Mouse (Mus musculus): ENCODE data around the gene St6galnac3. TPM values are rescaled to one million over a fixed set of nuclear protein-coding genes. Genes with fewer than 3 reads are reported as not detected.

Gene St6galnac3
- total and polyA plus RNA-seq, 3 experiments = 2.2 to 5.2 (median 4.9) TPM

GRCm38 (mm10) chr3:153719256-153719970 is 5.6 kb downstream of the St6galnac3 start:
- TF ChIP-seq POLR2A (IDR thresholded peaks at IDR 0.05; ENCODE audit: insufficient read depth, low read depth, low read length) = no peak
- TF ChIP-seq EP300 (IDR thresholded peaks at IDR 0.05; ENCODE audit: insufficient read depth, low read depth, low read length) = no peak
- TF ChIP-seq CTCF (IDR thresholded peaks at IDR 0.05) = no peak
- H3K79me2 ChIP-seq (replicated peaks; ENCODE audit: control insufficient read depth, insufficient read depth, low read length) = no peaks in the 10 kb centered on the region
- no peak overlapping the region; the same call in 1 of the 2 replicates for H3K27ac ChIP-seq
- H3K4me3 ChIP-seq = no peak overlapping the region
- H3K36me3 ChIP-seq (ENCODE audit: control insufficient read depth, insufficient read depth, low read length) = no peaks in the 10 kb centered on the region
- H3K9ac ChIP-seq (ENCODE audit: low read depth, low read length) = no peak overlapping the region
- peaks cover 9% of the 10 kb centered on the region for H3K4me1 ChIP-seq (ENCODE audit: control insufficient read depth, insufficient read depth, low read length)
- H3K27me3 ChIP-seq (ENCODE audit: control insufficient read depth, insufficient read depth, low read length) = no peaks in the 10 kb centered on the region
- intact Hi-C loops (cut with DNase I) = no loop called here
- WGBS = 56% methylated on average over 9 of the region's 9 CpGs
- DNase-seq = no peak

- TF ChIP-seq CTCF (IDR thresholded peaks at IDR 0.05) (no peak), POLR2A (IDR thresholded peaks at IDR 0.05; ENCODE audit: insufficient read depth, low read depth, low read length) (no peak)
- WGBS = 63% methylated on average over 8 of the region's 8 CpGs
- no peak overlapping the region for H3K27ac ChIP-seq
- H3K36me3 ChIP-seq (ENCODE audit: control insufficient read depth, insufficient read depth, low read length) = no peaks in the 10 kb centered on the region
- intact Hi-C loops (cut with DNase I) = no loop called here
- no peaks in the 10 kb centered on the region for H3K79me2 ChIP-seq (replicated peaks; ENCODE audit: control insufficient read depth, insufficient read depth, low read length)
- no peak for DNase-seq
- peaks cover 9% of the 10 kb centered on the region for H3K4me1 ChIP-seq (ENCODE audit: control insufficient read depth, insufficient read depth, low read length)
- H3K9ac ChIP-seq (ENCODE audit: low read depth, low read length) = no peak overlapping the region
- no peak overlapping the region for H3K4me3 ChIP-seq
- no peaks in the 10 kb centered on the region for H3K27me3 ChIP-seq (ENCODE audit: control insufficient read depth, insufficient read depth, low read length)
Measured at GRCm38 (mm10) chr3:153718724-153719123, 6.2 kb downstream of the St6galnac3 start.

- no peaks in the 10 kb centered on the region for H3K79me2 ChIP-seq (replicated peaks; ENCODE audit: control insufficient read depth, insufficient read depth, low read length)
- H3K27me3 ChIP-seq (ENCODE audit: control insufficient read depth, insufficient read depth, low read length) = no peaks in the 10 kb centered on the region
- no peak overlapping the region for H3K4me3 ChIP-seq
- no peak for DNase-seq
- no peak overlapping the region for H3K9ac ChIP-seq (ENCODE audit: low read depth, low read length)
- H3K36me3 ChIP-seq (ENCODE audit: control insufficient read depth, insufficient read depth, low read length) = no peaks in the 10 kb centered on the region
- no peak overlapping the region for H3K27ac ChIP-seq
- peaks cover 9% of the 10 kb centered on the region for H3K4me1 ChIP-seq (ENCODE audit: control insufficient read depth, insufficient read depth, low read length)
- TF ChIP-seq POLR2A (IDR thresholded peaks at IDR 0.05; ENCODE audit: insufficient read depth, low read depth, low read length) = no peak
- 66% methylated on average over 7 of the region's 7 CpGs for WGBS
- intact Hi-C loops (cut with DNase I) = no loop called here
Measured at GRCm38 (mm10) chr3:153717742-153718141, 7.2 kb downstream of the St6galnac3 start.

GRCm38 (mm10) chr3:153715646-153716045 is 9.3 kb downstream of the St6galnac3 start:
- WGBS = 25% methylated on average over 7 of the region's 7 CpGs
- intact Hi-C loops (cut with DNase I) = no loop called here
- 0 out of 2 replicates have a peak, but pooled peaks have one; percentile 29 for TF ChIP-seq EP300 (IDR thresholded peaks at IDR 0.05; ENCODE audit: insufficient read depth, low read depth, low read length)
- no peak for TF ChIP-seq POLR2A (IDR thresholded peaks at IDR 0.05; ENCODE audit: insufficient read depth, low read depth, low read length)
- Histone ChIP-seq H3K36me3 (ENCODE audit: control insufficient read depth, insufficient read depth, low read length) (no peaks in the 10 kb centered on the region), H3K9ac (ENCODE audit: low read depth, low read length) (no peak overlapping the region), H3K4me1 (ENCODE audit: control insufficient read depth, insufficient read depth, low read length) (peaks cover 7% of the 10 kb centered on the region), H3K27me3 (ENCODE audit: control insufficient read depth, insufficient read depth, low read length) (no peaks in the 10 kb centered on the region), H3K4me3 (no peak overlapping the region), H3K27ac (no peak overlapping the region), H3K79me2 (replicated peaks; ENCODE audit: control insufficient read depth, insufficient read depth, low read length) (no peaks in the 10 kb centered on the region)
- peak in 1 of 2 experiments; percentile 13 for DNase-seq

GRCm38 (mm10) chr3:153710545-153710944 is 14.4 kb downstream of the St6galnac3 start:
- Histone ChIP-seq H3K27ac (peak overlapping the region; percentile 68), H3K4me3 (no peak overlapping the region), H3K79me2 (replicated peaks; ENCODE audit: control insufficient read depth, insufficient read depth, low read length) (no peaks in the 10 kb centered on the region), H3K36me3 (ENCODE audit: control insufficient read depth, insufficient read depth, low read length) (no peaks in the 10 kb centered on the region), H3K9ac (ENCODE audit: low read depth, low read length) (no peak overlapping the region), H3K4me1 (ENCODE audit: control insufficient read depth, insufficient read depth, low read length) (peaks cover 3% of the 10 kb centered on the region), H3K27me3 (ENCODE audit: control insufficient read depth, insufficient read depth, low read length) (no peaks in the 10 kb centered on the region)
- 20% methylated on average over 1 of the region's 1 CpGs for WGBS
- intact Hi-C loops (cut with DNase I) = no loop called here
- peak in 1 of 2 experiments; percentile 20 for DNase-seq
- no peak for TF ChIP-seq POLR2A (IDR thresholded peaks at IDR 0.05; ENCODE audit: insufficient read depth, low read depth, low read length)
- TF ChIP-seq EP300 (IDR thresholded peaks at IDR 0.05; ENCODE audit: insufficient read depth, low read depth, low read length) = no peak
- no peak for TF ChIP-seq CTCF (IDR thresholded peaks at IDR 0.05)

GRCm38 (mm10) chr3:153707687-153708086 is 17.3 kb downstream of the St6galnac3 start:
- no peak for TF ChIP-seq CTCF (IDR thresholded peaks at IDR 0.05)
- TF ChIP-seq EP300 (IDR thresholded peaks at IDR 0.05; ENCODE audit: insufficient read depth, low read depth, low read length) = no peak
- TF ChIP-seq POLR2A (IDR thresholded peaks at IDR 0.05; ENCODE audit: insufficient read depth, low read depth, low read length) = no peak
- 82% methylated on average over 6 of the region's 6 CpGs for WGBS
- intact Hi-C loops (cut with DNase I) = no loop called here
- peaks cover 5% of the 10 kb centered on the region; the same call in 1 of the 2 replicates for H3K4me1 ChIP-seq (ENCODE audit: control insufficient read depth, insufficient read depth, low read length)
- DNase-seq = no peak
- H3K36me3 ChIP-seq (ENCODE audit: control insufficient read depth, insufficient read depth, low read length) = no peaks in the 10 kb centered on the region
- H3K9ac ChIP-seq (ENCODE audit: low read depth, low read length) = no peak overlapping the region
- H3K27me3 ChIP-seq (ENCODE audit: control insufficient read depth, insufficient read depth, low read length) = no peaks in the 10 kb centered on the region
- H3K4me3 ChIP-seq = no peak overlapping the region
- no peak overlapping the region for H3K27ac ChIP-seq
- H3K79me2 ChIP-seq (replicated peaks; ENCODE audit: control insufficient read depth, insufficient read depth, low read length) = no peaks in the 10 kb centered on the region
